In genomic region chr4:55348759-55349451, GRCm38 (mm10) we compare ENCODE assay signal across 8 mouse cellular contexts. TPM values are rescaled to one million over a fixed set of nuclear protein-coding genes. Genes with fewer than 3 reads are reported as not detected.
DNase-seq lines count a peak whose midpoint lies in the region; ATAC-seq and TF ChIP-seq lines count a peak whose summit lies in the region.

No protein-coding gene starts in this region.

- H3K9ac ChIP-seq in forebrain, embryonic 14.5 days (ENCODE audit: low read length), result peak overlapping the region; percentile 68
- H3K9ac ChIP-seq in liver, embryonic 14.5 days (replicated peaks), result peak overlapping the region; percentile 74

- DNase-seq in heart, adult 11 months, result peak; percentile 86
- no peak for DNase-seq in heart, postnatal 14 days
- DNase-seq in forebrain, embryonic 14.5 days (ENCODE audit: low spot score), result no peak
- DNase-seq in liver, embryonic 14.5 days (ENCODE audit: low read depth in 3 of 3, low spot score in 3 of 3), result peak in 1 of 3 experiments; percentile 28
- no peak for DNase-seq in urinary bladder, postnatal 25 days (ENCODE audit: low spot score)
- DNase-seq in adrenal gland, postnatal 14 days, result no peak

- peak overlapping the region; percentile 75 for H3K4me3 ChIP-seq in E14TG2a.4 (replicated peaks; ENCODE audit: low read length)
- peak overlapping the region; percentile 99 for H3K4me3 ChIP-seq in forebrain, embryonic 14.5 days (ENCODE audit: low read depth, low read length)
- H3K4me3 ChIP-seq in liver, embryonic 14.5 days (ENCODE audit: insufficient read depth in 1 of 2, low read depth in 2 of 2, low read length in 2 of 2), result peak overlapping the region; percentile 63 to 75

- H3K27ac ChIP-seq in forebrain, embryonic 14.5 days (ENCODE audit: low read depth, low read length), result peak overlapping the region; percentile 86
- peak overlapping the region; percentile 87 for H3K27ac ChIP-seq in liver, embryonic 14.5 days

- no peak for TF ChIP-seq EP300 in liver, embryonic 14.5 days (IDR thresholded peaks at IDR 0.05; ENCODE audit: low read depth)

- ATAC-seq in forebrain, embryonic 14.5 days, result no peak
- ATAC-seq in liver, embryonic 14.5 days (ENCODE audit: insufficient read depth), result no peak
- ATAC-seq in inflammation-experienced regulatory T-cells, adult 6 months, result no peak

- H3K4me2 ChIP-seq in forebrain, embryonic 14.5 days (ENCODE audit: low read length), result peak overlapping the region; percentile 57
- H3K4me2 ChIP-seq in liver, embryonic 14.5 days (ENCODE audit: low read depth), result peak overlapping the region; percentile 85

- no peaks in the 10 kb centered on the region for H3K9me3 ChIP-seq in E14TG2a.4 (ENCODE audit: low read length)
- no peaks in the 10 kb centered on the region for H3K9me3 ChIP-seq in forebrain, embryonic 14.5 days (replicated peaks; ENCODE audit: control insufficient read depth, low read length)
- no peaks in the 10 kb centered on the region for H3K9me3 ChIP-seq in liver, embryonic 14.5 days (ENCODE audit: control insufficient read depth, low read length)

- 10% methylated on average over 12 of the region's 12 CpGs for WGBS in forebrain, embryonic 14.5 days
- 4% methylated on average over 12 of the region's 12 CpGs for WGBS in liver, embryonic 14.5 days (ENCODE audit: insufficient replicate concordance)

- intact Hi-C loops in heart, postnatal 14 days (cut with DNase I), result no loop called here

- peaks cover 21% of the 10 kb centered on the region for H3K36me3 ChIP-seq in E14TG2a.4 (ENCODE audit: insufficient read depth, low read length)
- no peaks in the 10 kb centered on the region for H3K36me3 ChIP-seq in forebrain, embryonic 14.5 days (ENCODE audit: control insufficient read depth, insufficient read depth, low read length)
- H3K36me3 ChIP-seq in liver, embryonic 14.5 days (replicated peaks; ENCODE audit: control insufficient read depth, insufficient read depth, low read depth), result no peaks in the 10 kb centered on the region

- no peak for TF ChIP-seq CTCF in E14TG2a.4 (conservative IDR thresholded peaks at IDR 0.05; ENCODE audit: low read length)
- no peak for TF ChIP-seq CTCF in liver, embryonic 14.5 days (IDR thresholded peaks at IDR 0.05; ENCODE audit: low read depth)

- peaks cover 62% of the 10 kb centered on the region for H3K4me1 ChIP-seq in E14TG2a.4 (replicated peaks; ENCODE audit: low read depth, low read length)
- peaks cover 18% of the 10 kb centered on the region for H3K4me1 ChIP-seq in forebrain, embryonic 14.5 days (ENCODE audit: control insufficient read depth, insufficient read depth, low read length)
- H3K4me1 ChIP-seq in liver, embryonic 14.5 days (replicated peaks; ENCODE audit: control insufficient read depth in 2 of 2, insufficient read depth in 2 of 2, low read length in 1 of 2), result peaks cover 21 to 22% of the 10 kb centered on the region in 2 experiments

- no peaks in the 10 kb centered on the region for H3K27me3 ChIP-seq in E14TG2a.4 (ENCODE audit: insufficient read depth, low read length)
- H3K27me3 ChIP-seq in forebrain, embryonic 14.5 days (replicated peaks; ENCODE audit: control insufficient read depth, insufficient read depth, low read length), result no peaks in the 10 kb centered on the region
- H3K27me3 ChIP-seq in liver, embryonic 14.5 days (ENCODE audit: control insufficient read depth, insufficient read depth, low read length), result no peaks in the 10 kb centered on the region

RNA-seq across cellular contexts. Expression of gene Rad23b, which starts 0.9 kb away (rescaled TPM):
- total RNA-seq in heart, postnatal 14 days (2021), result 100 to 1,000 TPM; 104 to 113 TPM
- 95.7 and 120 TPM in 2 replicates for polyA plus RNA-seq in forebrain, embryonic 14.5 days (2014; fragmentation: Nextera tagmentation; extraction: Ambion mirVana)
- polyA plus RNA-seq in liver, embryonic 14.5 days (2012; rRNA removed), result 36.5 and 49.2 TPM in 2 replicates
- polyA plus RNA-seq in liver, embryonic 14.5 days (2014; fragmentation: Nextera tagmentation; extraction: Ambion mirVana), result 36.3 and 37.3 TPM in 2 replicates
- total RNA-seq in adrenal gland, postnatal 14 days (2021), result 128 and 132 TPM in 2 replicates
- 10 to 100 TPM; 13.8 to 14.6 (median 14.2) TPM for polyA plus RNA-seq in inflammation-experienced regulatory T-cells, adult 6 months (2017; shearing (Covaris generic))
